Mouse (Mus musculus): ENCODE results near the gene Olfr1199. TPM values are rescaled to one million over a fixed set of nuclear protein-coding genes. Genes with fewer than 3 reads are reported as not detected.

Olfr1199 gene
- not detected in 2 replicates for polyA plus RNA-seq (2015; fragmentation: Nextera tagmentation; extraction: Ambion mirVana)

DNA sequence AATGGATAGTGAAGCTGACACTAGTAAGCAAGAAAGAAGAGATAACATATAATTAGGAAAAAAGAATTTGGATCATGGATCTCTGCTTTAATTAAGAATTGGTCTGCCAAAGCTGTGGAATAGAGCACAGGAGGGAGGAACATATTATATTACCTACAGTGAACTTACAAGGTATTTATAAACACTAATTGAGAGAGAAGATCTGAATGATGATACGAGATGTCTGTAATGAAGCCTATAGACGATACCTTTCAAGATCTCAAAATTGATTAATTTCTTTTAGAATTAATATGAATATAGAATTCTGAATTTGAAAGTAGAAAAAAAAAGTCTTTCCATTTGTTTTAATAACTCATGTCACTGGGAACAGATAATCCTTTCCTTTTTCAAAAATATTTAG, at the start of gene Olfr1199:
Olfr1199 (minus strand) TSS at position 101 of the 400 bp plus-strand sequence.
- Histone ChIP-seq H3K36me3 (ENCODE audit: control insufficient read depth, insufficient read depth, low read length) (no peaks in the 10 kb centered on the region), H3K9ac (ENCODE audit: low read length) (no peak within 1 kb of the TSS), H3K27me3 (ENCODE audit: control insufficient read depth, insufficient read depth, low read length) (no peaks in the 10 kb centered on the region), H3K9me3 (replicated peaks; ENCODE audit: control insufficient read depth, low read length) (no peaks in the 10 kb centered on the region), H3K4me2 (ENCODE audit: low read depth, low read length) (no peak within 1 kb of the TSS), H3K4me3 (replicated peaks; ENCODE audit: low read length) (no peak within 1 kb of the TSS), H3K4me1 (ENCODE audit: control insufficient read depth, insufficient read depth, low read length) (no peaks in the 10 kb centered on the region), H3K27ac (ENCODE audit: low read length) (no peak within 1 kb of the TSS)
- ATAC-seq (ENCODE audit: insufficient read depth, low FRiP score) = no peak
- 85% methylated on average over 2 of the region's 2 CpGs for WGBS

- no peak for ATAC-seq (ENCODE audit: insufficient read depth, low FRiP score)
- H3K4me2 ChIP-seq (ENCODE audit: low read depth, low read length) = no peak within 1 kb of the TSS
- H3K9ac ChIP-seq (ENCODE audit: low read length) = no peak within 1 kb of the TSS
- H3K27ac ChIP-seq (ENCODE audit: low read length) = no peak within 1 kb of the TSS
- no peaks in the 10 kb centered on the region for H3K9me3 ChIP-seq (replicated peaks; ENCODE audit: control insufficient read depth, low read length)
- WGBS = 73% methylated on average over 6 of the region's 6 CpGs
- H3K27me3 ChIP-seq (ENCODE audit: control insufficient read depth, insufficient read depth, low read length) = no peaks in the 10 kb centered on the region
- no peaks in the 10 kb centered on the region for H3K36me3 ChIP-seq (ENCODE audit: control insufficient read depth, insufficient read depth, low read length)
- no peak within 1 kb of the TSS for H3K4me3 ChIP-seq (replicated peaks; ENCODE audit: low read length)
- H3K4me1 ChIP-seq (ENCODE audit: control insufficient read depth, insufficient read depth, low read length) = no peaks in the 10 kb centered on the region
These were observed 32.5 kb upstream of the Olfr1199 start, which contains the start of gene Olfr1201 for GRCm38 (mm10) chr2:88792736-88793135. Gene Olfr1201 (plus strand): TSS chr2:88793036.

GRCm38 (mm10) chr2:88770388-88770787, 10.1 kb upstream of the Olfr1199 start, which contains the start of gene Olfr1200:
Gene Olfr1200 (minus strand): TSS chr2:88770488.
- 65% methylated on average over 2 of the region's 2 CpGs for whole genome bisulfite sequencing
- no peak within 1 kb of the TSS for H3K27ac ChIP-seq (ENCODE audit: low read length)
- H3K9me3 ChIP-seq (replicated peaks; ENCODE audit: control insufficient read depth, low read length) = no peaks in the 10 kb centered on the region
- H3K27me3 ChIP-seq (ENCODE audit: control insufficient read depth, insufficient read depth, low read length) = no peaks in the 10 kb centered on the region
- no peak for ATAC-seq (ENCODE audit: insufficient read depth, low FRiP score)
- H3K36me3 ChIP-seq (ENCODE audit: control insufficient read depth, insufficient read depth, low read length) = no peaks in the 10 kb centered on the region
- H3K4me3 ChIP-seq (replicated peaks; ENCODE audit: low read length) = no peak within 1 kb of the TSS
- H3K4me2 ChIP-seq (ENCODE audit: low read depth, low read length) = no peak within 1 kb of the TSS
- no peak within 1 kb of the TSS for H3K9ac ChIP-seq (ENCODE audit: low read length)
- no peaks in the 10 kb centered on the region for H3K4me1 ChIP-seq (ENCODE audit: control insufficient read depth, insufficient read depth, low read length)

DNA sequence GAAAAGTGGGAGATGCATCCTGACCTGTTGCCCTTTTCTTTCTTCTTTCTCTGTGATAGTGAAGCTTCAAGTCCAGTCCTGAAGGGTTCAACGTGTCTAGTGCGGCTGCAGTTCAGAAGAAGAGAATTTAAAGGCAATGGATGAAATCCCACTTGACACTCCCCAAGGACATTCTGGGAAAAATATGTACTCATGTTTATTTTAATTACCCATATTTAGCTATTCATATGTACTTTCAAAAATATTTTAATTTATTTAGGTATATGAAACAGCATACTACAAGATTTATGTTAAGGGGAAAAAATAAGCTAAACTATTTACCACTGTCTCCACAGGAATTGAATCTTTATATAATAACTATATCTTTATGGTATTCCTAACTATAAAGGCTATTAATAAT, 9.0 kb downstream of the Olfr1199 start, which contains the start of gene Olfr1198:
Olfr1198 (minus strand) TSS at position 101 of the 400 bp plus-strand sequence.
- Histone ChIP-seq H3K4me1 (ENCODE audit: control insufficient read depth, insufficient read depth, low read length) (no peaks in the 10 kb centered on the region), H3K4me2 (ENCODE audit: low read depth, low read length) (no peak within 1 kb of the TSS), H3K36me3 (ENCODE audit: control insufficient read depth, insufficient read depth, low read length) (no peaks in the 10 kb centered on the region), H3K27ac (ENCODE audit: low read length) (no peak within 1 kb of the TSS), H3K4me3 (replicated peaks; ENCODE audit: low read length) (no peak within 1 kb of the TSS), H3K9ac (ENCODE audit: low read length) (no peak within 1 kb of the TSS), H3K9me3 (replicated peaks; ENCODE audit: control insufficient read depth, low read length) (no peaks in the 10 kb centered on the region), H3K27me3 (ENCODE audit: control insufficient read depth, insufficient read depth, low read length) (no peaks in the 10 kb centered on the region)
- WGBS = 87% methylated on average over 2 of the region's 2 CpGs
- ATAC-seq (ENCODE audit: insufficient read depth, low FRiP score) = no peak

GRCm38 (mm10) chr2:88743379-88743778, 16.9 kb downstream of the Olfr1199 start:
- no peak overlapping the region for H3K4me3 ChIP-seq (replicated peaks; ENCODE audit: low read length)
- no peaks in the 10 kb centered on the region for H3K27me3 ChIP-seq (ENCODE audit: control insufficient read depth, insufficient read depth, low read length)
- H3K4me2 ChIP-seq (ENCODE audit: low read depth, low read length) = no peak overlapping the region
- ATAC-seq (ENCODE audit: insufficient read depth, low FRiP score) = no peak
- no peaks in the 10 kb centered on the region for H3K36me3 ChIP-seq (ENCODE audit: control insufficient read depth, insufficient read depth, low read length)
- no peak overlapping the region for H3K27ac ChIP-seq (ENCODE audit: low read length)
- no peaks in the 10 kb centered on the region for H3K4me1 ChIP-seq (ENCODE audit: control insufficient read depth, insufficient read depth, low read length)
- WGBS = 68% methylated on average over 3 of the region's 3 CpGs
- no peaks in the 10 kb centered on the region for H3K9me3 ChIP-seq (replicated peaks; ENCODE audit: control insufficient read depth, low read length)
- no peak overlapping the region for H3K9ac ChIP-seq (ENCODE audit: low read length)

DNA sequence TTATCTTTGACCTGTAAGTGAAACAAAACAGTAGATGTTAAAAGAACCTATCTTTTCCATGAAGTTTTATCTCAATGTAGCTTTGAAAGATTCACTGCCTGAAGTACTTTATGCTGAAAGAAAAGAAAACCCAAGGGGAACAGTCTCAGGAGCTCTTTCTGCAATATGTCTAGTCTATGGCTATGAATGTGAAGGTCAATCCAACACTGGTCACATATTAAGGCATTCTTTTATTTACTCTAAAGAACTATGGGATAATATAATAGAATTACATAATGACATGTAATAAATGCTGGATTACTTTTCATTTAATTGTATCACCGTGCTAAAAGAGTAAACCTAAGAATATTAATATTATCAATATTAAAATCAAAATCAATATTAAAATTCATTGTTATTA, 28.0 kb downstream of the Olfr1199 start, which contains the start of gene Olfr1197:
Olfr1197 (minus strand) TSS at position 101 of the 400 bp plus-strand sequence.
- no peaks in the 10 kb centered on the region for H3K36me3 ChIP-seq (ENCODE audit: control insufficient read depth, insufficient read depth, low read length)
- H3K4me3 ChIP-seq (replicated peaks; ENCODE audit: low read length) = no peak within 1 kb of the TSS
- WGBS = 77% methylated on average over 1 of the region's 1 CpGs
- ATAC-seq (ENCODE audit: insufficient read depth, low FRiP score) = no peak
- H3K4me2 ChIP-seq (ENCODE audit: low read depth, low read length) = no peak within 1 kb of the TSS
- H3K27ac ChIP-seq (ENCODE audit: low read length) = no peak within 1 kb of the TSS
- no peak within 1 kb of the TSS for H3K9ac ChIP-seq (ENCODE audit: low read length)
- H3K4me1 ChIP-seq (ENCODE audit: control insufficient read depth, insufficient read depth, low read length) = no peaks in the 10 kb centered on the region
- no peaks in the 10 kb centered on the region for H3K27me3 ChIP-seq (ENCODE audit: control insufficient read depth, insufficient read depth, low read length)
- H3K9me3 ChIP-seq (replicated peaks; ENCODE audit: control insufficient read depth, low read length) = no peaks in the 10 kb centered on the region

DNA sequence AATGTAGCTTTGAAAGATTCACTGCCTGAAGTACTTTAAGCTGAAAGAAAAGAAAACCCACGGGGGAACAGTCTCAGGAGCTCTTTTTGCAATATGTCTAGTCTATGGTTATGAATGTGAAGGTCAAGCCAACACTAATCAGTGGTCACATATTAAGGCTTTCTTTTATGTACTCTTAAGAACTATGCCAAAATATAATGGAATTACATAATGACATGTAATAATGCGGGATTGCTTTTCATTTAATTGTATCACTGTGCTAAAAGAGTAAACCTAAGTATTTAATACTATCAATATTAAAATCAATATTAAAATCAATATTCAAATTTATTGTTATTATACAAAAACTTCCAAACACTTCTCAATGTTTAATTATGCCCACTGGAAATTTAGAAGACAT, 55.8 kb downstream of the Olfr1199 start, which contains the start of gene Olfr1196:
Olfr1196 (minus strand) TSS at position 101 of the 400 bp plus-strand sequence.
- Histone ChIP-seq H3K27ac (ENCODE audit: low read length) (no peak within 1 kb of the TSS), H3K9me3 (replicated peaks; ENCODE audit: control insufficient read depth, low read length) (no peaks in the 10 kb centered on the region), H3K4me2 (ENCODE audit: low read depth, low read length) (no peak within 1 kb of the TSS), H3K4me3 (replicated peaks; ENCODE audit: low read length) (no peak within 1 kb of the TSS), H3K27me3 (ENCODE audit: control insufficient read depth, insufficient read depth, low read length) (no peaks in the 10 kb centered on the region), H3K4me1 (ENCODE audit: control insufficient read depth, insufficient read depth, low read length) (no peaks in the 10 kb centered on the region), H3K36me3 (ENCODE audit: control insufficient read depth, insufficient read depth, low read length) (no peaks in the 10 kb centered on the region), H3K9ac (ENCODE audit: low read length) (no peak within 1 kb of the TSS)
- no peak for ATAC-seq (ENCODE audit: insufficient read depth, low FRiP score)
- whole genome bisulfite sequencing = 83% methylated on average over 2 of the region's 2 CpGs

Other genes with a start within 250 kb of the Olfr1199 start
- not detected in 2 replicates for gene Olfr1186, start 241.9 kb downstream of the Olfr1199 start, polyA plus RNA-seq (2015; fragmentation: Nextera tagmentation; extraction: Ambion mirVana)
- not detected in 2 replicates for gene Olfr1188, start 203.5 kb downstream of the Olfr1199 start, polyA plus RNA-seq (2015; fragmentation: Nextera tagmentation; extraction: Ambion mirVana)
- not detected in 2 replicates for gene Olfr1189, start 174.0 kb downstream of the Olfr1199 start, polyA plus RNA-seq (2015; fragmentation: Nextera tagmentation; extraction: Ambion mirVana)
- not detected in 2 replicates for gene Olfr1191-ps1, start 119.9 kb downstream of the Olfr1199 start, polyA plus RNA-seq (2015; fragmentation: Nextera tagmentation; extraction: Ambion mirVana)
- not detected in 2 replicates for gene Olfr1192-ps1, start 112.0 kb downstream of the Olfr1199 start, polyA plus RNA-seq (2015; fragmentation: Nextera tagmentation; extraction: Ambion mirVana)
- gene Olfr1193, start 84.8 kb downstream of the Olfr1199 start, polyA plus RNA-seq (2015; fragmentation: Nextera tagmentation; extraction: Ambion mirVana) = not detected in 2 replicates
- not detected in 2 replicates for gene Olfr1195, start 71.3 kb downstream of the Olfr1199 start, polyA plus RNA-seq (2015; fragmentation: Nextera tagmentation; extraction: Ambion mirVana)
- not detected in 2 replicates for gene Olfr1196, start 55.9 kb downstream of the Olfr1199 start, polyA plus RNA-seq (2015; fragmentation: Nextera tagmentation; extraction: Ambion mirVana)
- gene Olfr1197, start 28.1 kb downstream of the Olfr1199 start, polyA plus RNA-seq (2015; fragmentation: Nextera tagmentation; extraction: Ambion mirVana) = not detected in 2 replicates
- gene Olfr1198, start 9.1 kb downstream of the Olfr1199 start, polyA plus RNA-seq (2015; fragmentation: Nextera tagmentation; extraction: Ambion mirVana) = not detected in 2 replicates
- gene Olfr1200, start 10.0 kb upstream of the Olfr1199 start, polyA plus RNA-seq (2015; fragmentation: Nextera tagmentation; extraction: Ambion mirVana) = not detected in 2 replicates
- gene Olfr1201, start 32.6 kb upstream of the Olfr1199 start, polyA plus RNA-seq (2015; fragmentation: Nextera tagmentation; extraction: Ambion mirVana) = not detected in 2 replicates
- gene Olfr1202, start 54.0 kb upstream of the Olfr1199 start, polyA plus RNA-seq (2015; fragmentation: Nextera tagmentation; extraction: Ambion mirVana) = not detected in 2 replicates
- not detected in 2 replicates for gene Olfr1205, start 69.3 kb upstream of the Olfr1199 start, polyA plus RNA-seq (2015; fragmentation: Nextera tagmentation; extraction: Ambion mirVana)
- not detected in 2 replicates for gene Olfr1204, start 88.8 kb upstream of the Olfr1199 start, polyA plus RNA-seq (2015; fragmentation: Nextera tagmentation; extraction: Ambion mirVana)
- gene Olfr1206, start 102.8 kb upstream of the Olfr1199 start, polyA plus RNA-seq (2015; fragmentation: Nextera tagmentation; extraction: Ambion mirVana) = not detected in 2 replicates
- gene Olfr1208, start 141.8 kb upstream of the Olfr1199 start, polyA plus RNA-seq (2015; fragmentation: Nextera tagmentation; extraction: Ambion mirVana) = not detected in 2 replicates
- gene Olfr1209, start 154.7 kb upstream of the Olfr1199 start, polyA plus RNA-seq (2015; fragmentation: Nextera tagmentation; extraction: Ambion mirVana) = not detected in 2 replicates
- not detected in 2 replicates for gene Olfr1211, start 177.6 kb upstream of the Olfr1199 start, polyA plus RNA-seq (2015; fragmentation: Nextera tagmentation; extraction: Ambion mirVana)
- not detected in 2 replicates for gene Olfr1212, start 193.5 kb upstream of the Olfr1199 start, polyA plus RNA-seq (2015; fragmentation: Nextera tagmentation; extraction: Ambion mirVana)
- not detected in 2 replicates for gene Gm13762, start 219.8 kb upstream of the Olfr1199 start, polyA plus RNA-seq (2015; fragmentation: Nextera tagmentation; extraction: Ambion mirVana)
- gene Olfr1214, start 232.2 kb upstream of the Olfr1199 start, polyA plus RNA-seq (2015; fragmentation: Nextera tagmentation; extraction: Ambion mirVana) = not detected in 2 replicates
- gene Olfr1215, start 246.5 kb upstream of the Olfr1199 start, polyA plus RNA-seq (2015; fragmentation: Nextera tagmentation; extraction: Ambion mirVana) = not detected in 2 replicates

Data from stomach, embryonic 16.5 days (tissue).